Mouse (Mus musculus): Measurements from ENCODE around the gene Zfp978.
"Not testable (repeated sequence)": the region's sequence is repeated elsewhere in the genome, so short reads cannot be mapped to it uniquely, and the experiment has no call there.

DNA sequence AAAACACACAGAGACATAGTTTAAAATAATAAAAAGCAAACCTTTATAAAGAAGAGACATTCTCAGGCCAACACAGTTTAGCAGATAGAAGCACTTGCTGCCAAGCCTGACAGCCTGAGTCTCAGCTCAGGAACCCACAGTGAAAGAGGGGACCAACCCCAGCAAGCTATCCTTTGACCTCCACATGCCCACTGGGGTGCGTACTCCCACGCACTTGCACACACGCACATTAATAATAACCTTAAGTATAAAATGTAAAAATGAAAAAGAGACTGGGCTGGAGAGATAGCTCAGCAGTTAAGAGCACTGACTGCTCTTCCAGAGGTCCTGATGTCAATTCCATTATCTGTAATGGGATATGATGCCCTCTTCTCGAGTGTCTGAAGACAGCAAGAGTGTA lies 13.8 kb upstream of the Zfp978 start:
- TF ChIP-seq CTCF (IDR thresholded peaks at IDR 0.05; ENCODE audit: control insufficient read depth, insufficient read depth, insufficient replicate concordance, low read depth, low read length); POLR2A (IDR thresholded peaks at IDR 0.05; ENCODE audit: control insufficient read depth, low read depth, low read length): not testable (repeated sequence)
